Mouse (Mus musculus): ENCODE results near the gene Trappc2. TPM values are rescaled to one million over a fixed set of nuclear protein-coding genes. Genes with fewer than 3 reads are reported as not detected.

The Trappc2 gene
- polyA plus RNA-seq (2014; fragmentation: Nextera tagmentation; extraction: Ambion mirVana), result 38.4 and 39.0 TPM in 2 replicates

- H3K9me3 ChIP-seq (replicated peaks; ENCODE audit: control insufficient read depth, low read length), result no peaks in the 10 kb centered on the region
- peak within 1 kb of the TSS; percentile 56 for H3K4me3 ChIP-seq (ENCODE audit: low read depth, low read length)
- peak within 1 kb of the TSS; percentile 48 for H3K27ac ChIP-seq (ENCODE audit: low read depth, low read length)
- WGBS (ENCODE audit: insufficient replicate concordance), result 11% methylated on average over 35 of the region's 36 CpGs
- peaks cover 4% of the 10 kb centered on the region; the same call in 1 of the 2 replicates for H3K27me3 ChIP-seq (ENCODE audit: control insufficient read depth, insufficient read depth, low read length)
- H3K4me1 ChIP-seq (ENCODE audit: control insufficient read depth, insufficient read depth, low read length), result no peaks in the 10 kb centered on the region
- H3K36me3 ChIP-seq (ENCODE audit: control insufficient read depth, insufficient read depth, low read length), result no peaks in the 10 kb centered on the region
- H3K9ac ChIP-seq (ENCODE audit: low read depth, low read length), result peak within 1 kb of the TSS; percentile 77
- peak within 1 kb of the TSS; percentile 68 for H3K4me2 ChIP-seq
- ATAC-seq (replicated peaks; ENCODE audit: insufficient number of reproducible peaks, low FRiP score, low TSS enrichment), result no peak; the same call in 1 of the 2 replicates
Measured at GRCm38 (mm10) chrX:166440036-166440615, at the start of gene Trappc2. Trappc2 (plus strand) TSS chrX:166440574.

GRCm38 (mm10) chrX:166393753-166394152, 46.6 kb upstream of the Trappc2 start:
- no peak overlapping the region for H3K27ac ChIP-seq (ENCODE audit: low read depth, low read length)
- no peak for ATAC-seq (replicated peaks; ENCODE audit: insufficient number of reproducible peaks, low FRiP score, low TSS enrichment)
- no peaks in the 10 kb centered on the region for H3K36me3 ChIP-seq (ENCODE audit: control insufficient read depth, insufficient read depth, low read length)
- 64% methylated on average over 1 of the region's 1 CpGs for whole genome bisulfite sequencing (ENCODE audit: insufficient replicate concordance)
- H3K27me3 ChIP-seq (ENCODE audit: control insufficient read depth, insufficient read depth, low read length), result no peaks in the 10 kb centered on the region
- no peak overlapping the region for H3K4me3 ChIP-seq (ENCODE audit: low read depth, low read length)
- H3K9me3 ChIP-seq (replicated peaks; ENCODE audit: control insufficient read depth, low read length), result no peaks in the 10 kb centered on the region
- no peak overlapping the region for H3K4me2 ChIP-seq
- H3K4me1 ChIP-seq (ENCODE audit: control insufficient read depth, insufficient read depth, low read length), result no peaks in the 10 kb centered on the region
- H3K9ac ChIP-seq (ENCODE audit: low read depth, low read length), result no peak overlapping the region

- no peak overlapping the region for H3K9ac ChIP-seq (ENCODE audit: low read depth, low read length)
- H3K4me2 ChIP-seq, result no peak overlapping the region
- no peaks in the 10 kb centered on the region for H3K36me3 ChIP-seq (ENCODE audit: control insufficient read depth, insufficient read depth, low read length)
- no peaks in the 10 kb centered on the region for H3K27me3 ChIP-seq (ENCODE audit: control insufficient read depth, insufficient read depth, low read length)
- no peaks in the 10 kb centered on the region for H3K4me1 ChIP-seq (ENCODE audit: control insufficient read depth, insufficient read depth, low read length)
- no peak overlapping the region for H3K4me3 ChIP-seq (ENCODE audit: low read depth, low read length)
- ATAC-seq (replicated peaks; ENCODE audit: insufficient number of reproducible peaks, low FRiP score, low TSS enrichment), result no peak
- no peak overlapping the region for H3K27ac ChIP-seq (ENCODE audit: low read depth, low read length)
- no peaks in the 10 kb centered on the region for H3K9me3 ChIP-seq (replicated peaks; ENCODE audit: control insufficient read depth, low read length)
Measured at GRCm38 (mm10) chrX:166407865-166408264, 32.5 kb upstream of the Trappc2 start.

GRCm38 (mm10) chrX:166416196-166416595, 24.2 kb upstream of the Trappc2 start:
- Histone ChIP-seq H3K4me1 (ENCODE audit: control insufficient read depth, insufficient read depth, low read length) (no peaks in the 10 kb centered on the region), H3K27me3 (ENCODE audit: control insufficient read depth, insufficient read depth, low read length) (no peaks in the 10 kb centered on the region), H3K4me2 (no peak overlapping the region), H3K9ac (ENCODE audit: low read depth, low read length) (no peak overlapping the region), H3K4me3 (ENCODE audit: low read depth, low read length) (no peak overlapping the region), H3K27ac (ENCODE audit: low read depth, low read length) (no peak overlapping the region), H3K36me3 (ENCODE audit: control insufficient read depth, insufficient read depth, low read length) (no peaks in the 10 kb centered on the region), H3K9me3 (replicated peaks; ENCODE audit: control insufficient read depth, low read length) (no peaks in the 10 kb centered on the region)
- ATAC-seq (replicated peaks; ENCODE audit: insufficient number of reproducible peaks, low FRiP score, low TSS enrichment), result no peak
- 74% methylated on average over 3 of the region's 6 CpGs for WGBS (ENCODE audit: insufficient replicate concordance)

- no peaks in the 10 kb centered on the region for H3K36me3 ChIP-seq (ENCODE audit: control insufficient read depth, insufficient read depth, low read length)
- no peaks in the 10 kb centered on the region for H3K9me3 ChIP-seq (replicated peaks; ENCODE audit: control insufficient read depth, low read length)
- H3K4me1 ChIP-seq (ENCODE audit: control insufficient read depth, insufficient read depth, low read length), result no peaks in the 10 kb centered on the region
- H3K4me3 ChIP-seq (ENCODE audit: low read depth, low read length), result no peak overlapping the region
- no peak overlapping the region for H3K27ac ChIP-seq (ENCODE audit: low read depth, low read length)
- no peak overlapping the region for H3K4me2 ChIP-seq
- ATAC-seq (replicated peaks; ENCODE audit: insufficient number of reproducible peaks, low FRiP score, low TSS enrichment), result no peak
- 84% methylated on average over 2 of the region's 2 CpGs for whole genome bisulfite sequencing (ENCODE audit: insufficient replicate concordance)
- no peak overlapping the region for H3K9ac ChIP-seq (ENCODE audit: low read depth, low read length)
- no peaks in the 10 kb centered on the region for H3K27me3 ChIP-seq (ENCODE audit: control insufficient read depth, insufficient read depth, low read length)
Measured at GRCm38 (mm10) chrX:166434812-166435211, 5.6 kb upstream of the Trappc2 start.

- ATAC-seq (replicated peaks; ENCODE audit: insufficient number of reproducible peaks, low FRiP score, low TSS enrichment), result peak; percentile 99
- Histone ChIP-seq H3K4me3 (ENCODE audit: low read depth, low read length) (peak within 1 kb of the TSS; percentile 56), H3K4me2 (peak within 1 kb of the TSS; percentile 68), H3K36me3 (ENCODE audit: control insufficient read depth, insufficient read depth, low read length) (no peaks in the 10 kb centered on the region), H3K27me3 (ENCODE audit: control insufficient read depth, insufficient read depth, low read length) (peaks cover 4% of the 10 kb centered on the region; the same call in 1 of the 2 replicates), H3K9me3 (replicated peaks; ENCODE audit: control insufficient read depth, low read length) (no peaks in the 10 kb centered on the region), H3K4me1 (ENCODE audit: control insufficient read depth, insufficient read depth, low read length) (no peaks in the 10 kb centered on the region), H3K9ac (ENCODE audit: low read depth, low read length) (peak within 1 kb of the TSS; percentile 77), H3K27ac (ENCODE audit: low read depth, low read length) (peak within 1 kb of the TSS; percentile 48)
- WGBS (ENCODE audit: insufficient replicate concordance), result 10% methylated on average over 44 of the region's 44 CpGs
Measured at GRCm38 (mm10) chrX:166440616-166441063, 266 bp downstream of the Trappc2 start, which contains the start of gene Ofd1. Ofd1 (minus strand) TSS chrX:166440704.

- 63% methylated on average over 3 of the region's 3 CpGs for whole genome bisulfite sequencing (ENCODE audit: insufficient replicate concordance)
- Histone ChIP-seq H3K27ac (ENCODE audit: low read depth, low read length) (no peak overlapping the region), H3K36me3 (ENCODE audit: control insufficient read depth, insufficient read depth, low read length) (no peaks in the 10 kb centered on the region), H3K4me3 (ENCODE audit: low read depth, low read length) (no peak overlapping the region), H3K4me2 (no peak overlapping the region), H3K4me1 (ENCODE audit: control insufficient read depth, insufficient read depth, low read length) (no peaks in the 10 kb centered on the region), H3K9me3 (replicated peaks; ENCODE audit: control insufficient read depth, low read length) (no peaks in the 10 kb centered on the region), H3K9ac (ENCODE audit: low read depth, low read length) (no peak overlapping the region), H3K27me3 (ENCODE audit: control insufficient read depth, insufficient read depth, low read length) (peaks cover 4% of the 10 kb centered on the region; the same call in 1 of the 2 replicates)
- ATAC-seq (replicated peaks; ENCODE audit: insufficient number of reproducible peaks, low FRiP score, low TSS enrichment), result no peak
Measured at GRCm38 (mm10) chrX:166444552-166444951, 4.2 kb downstream of the Trappc2 start.

GRCm38 (mm10) chrX:166453532-166453931, 13.2 kb downstream of the Trappc2 start:
- Histone ChIP-seq H3K27me3 (ENCODE audit: control insufficient read depth, insufficient read depth, low read length) (no peaks in the 10 kb centered on the region), H3K4me3 (ENCODE audit: low read depth, low read length) (no peak overlapping the region), H3K9me3 (replicated peaks; ENCODE audit: control insufficient read depth, low read length) (no peaks in the 10 kb centered on the region), H3K27ac (ENCODE audit: low read depth, low read length) (no peak overlapping the region), H3K4me2 (no peak overlapping the region), H3K4me1 (ENCODE audit: control insufficient read depth, insufficient read depth, low read length) (no peaks in the 10 kb centered on the region), H3K36me3 (ENCODE audit: control insufficient read depth, insufficient read depth, low read length) (no peaks in the 10 kb centered on the region), H3K9ac (ENCODE audit: low read depth, low read length) (no peak overlapping the region)
- WGBS (ENCODE audit: insufficient replicate concordance), result 75% methylated on average over 6 of the region's 6 CpGs
- no peak for ATAC-seq (replicated peaks; ENCODE audit: insufficient number of reproducible peaks, low FRiP score, low TSS enrichment)

GRCm38 (mm10) chrX:166454331-166454730, 14.0 kb downstream of the Trappc2 start:
- ATAC-seq (replicated peaks; ENCODE audit: insufficient number of reproducible peaks, low FRiP score, low TSS enrichment), result no peak
- WGBS (ENCODE audit: insufficient replicate concordance), result 74% methylated on average over 3 of the region's 3 CpGs
- H3K27ac ChIP-seq (ENCODE audit: low read depth, low read length), result no peak overlapping the region
- no peaks in the 10 kb centered on the region for H3K36me3 ChIP-seq (ENCODE audit: control insufficient read depth, insufficient read depth, low read length)
- H3K4me1 ChIP-seq (ENCODE audit: control insufficient read depth, insufficient read depth, low read length), result no peaks in the 10 kb centered on the region
- no peak overlapping the region for H3K4me2 ChIP-seq
- no peak overlapping the region for H3K4me3 ChIP-seq (ENCODE audit: low read depth, low read length)
- no peaks in the 10 kb centered on the region for H3K27me3 ChIP-seq (ENCODE audit: control insufficient read depth, insufficient read depth, low read length)
- H3K9ac ChIP-seq (ENCODE audit: low read depth, low read length), result no peak overlapping the region
- H3K9me3 ChIP-seq (replicated peaks; ENCODE audit: control insufficient read depth, low read length), result no peaks in the 10 kb centered on the region
